Mouse (Mus musculus): ENCODE measurements at regions not wholly inside any gene's neighbourhood (a gene's known extent, or its start where the extent isn't known, plus 50 kb on each side); places are given as distances from the start of the nearest gene placed in this dataset.

DNA sequence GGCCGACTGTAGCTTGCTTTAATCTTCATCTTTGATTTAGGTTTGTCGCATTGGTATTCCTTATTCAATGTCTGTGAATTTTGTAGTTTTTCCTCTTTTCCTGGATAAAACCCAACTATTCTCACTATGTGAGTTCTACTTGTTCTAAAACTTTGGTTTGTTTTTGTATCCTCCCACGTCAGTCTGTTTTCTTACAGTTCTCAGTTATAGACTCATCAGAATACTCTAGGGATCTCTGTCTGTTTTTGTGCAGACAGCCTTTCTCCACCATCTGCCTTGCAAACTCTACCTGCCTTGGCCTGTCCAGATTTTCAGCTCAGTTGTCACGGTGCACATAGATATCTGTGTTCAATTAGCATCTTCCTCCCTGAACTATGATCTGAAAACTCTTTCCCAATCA, 249.3 kb downstream of the Adgrg6 start:
- TF ChIP-seq POLR2A (IDR thresholded peaks at IDR 0.05; ENCODE audit: borderline replicate concordance, extremely low read depth, insufficient read depth, insufficient read length, poor library complexity, severe bottlenecking): no peak
- no peak for TF ChIP-seq CTCF (IDR thresholded peaks at IDR 0.05; ENCODE audit: borderline replicate concordance, extremely low read depth, insufficient read depth, insufficient read length)

All from brain, embryonic 14.5 days (tissue).